In genomic region chr8:4259125-4259804, GRCm38 (mm10) we compare ENCODE assay signal across 7 mouse cellular contexts. TPM values are rescaled to one million over a fixed set of nuclear protein-coding genes. Genes with fewer than 3 reads are reported as not detected.
DNase-seq lines count a peak whose midpoint lies in the region; ATAC-seq lines count a peak whose summit lies in the region.

Gene Ctxn1 (minus strand): TSS chr8:4259274.

- DNase-seq in adrenal gland, postnatal 10 days = peak; percentile 99
- DNase-seq in embryo, embryonic 11.5 days (ENCODE audit: low read depth, low spot score) = peak; percentile 90
- DNase-seq in gastrocnemius, postnatal 4 days (ENCODE audit: low spot score in 2 of 2) = peak; percentile 82 to 92
- peak; percentile 97 for DNase-seq in left cerebral cortex, postnatal 4 days
- DNase-seq in skeletal muscle tissue, adult 2 months (ENCODE audit: low read depth, low spot score) = peak; percentile 73

- peak within 1 kb of the TSS; percentile 73 for H3K4me3 ChIP-seq in intestine, embryonic 16.5 days (ENCODE audit: low read length)
- H3K4me3 ChIP-seq in midbrain, embryonic 12.5 days = peak within 1 kb of the TSS; percentile 74

- peak within 1 kb of the TSS; percentile 91 for H3K4me2 ChIP-seq in intestine, embryonic 16.5 days (ENCODE audit: low read depth, low read length)
- H3K4me2 ChIP-seq in midbrain, embryonic 12.5 days (replicated peaks) = peak within 1 kb of the TSS; percentile 71

- H3K9me3 ChIP-seq in intestine, embryonic 16.5 days (ENCODE audit: control insufficient read depth, low read length) = no peaks in the 10 kb centered on the region
- H3K9me3 ChIP-seq in midbrain, embryonic 12.5 days = no peaks in the 10 kb centered on the region

- WGBS in intestine, embryonic 16.5 days = 5% methylated on average over 31 of the region's 33 CpGs
- 6% methylated on average over 26 of the region's 33 CpGs for WGBS in midbrain, embryonic 12.5 days

- H3K36me3 ChIP-seq in intestine, embryonic 16.5 days (ENCODE audit: control insufficient read depth, insufficient read depth, low read length) = peaks cover 24% of the 10 kb centered on the region
- H3K36me3 ChIP-seq in midbrain, embryonic 12.5 days = peaks cover 68% of the 10 kb centered on the region

- ATAC-seq in intestine, embryonic 16.5 days = peak; percentile 95
- ATAC-seq in midbrain, embryonic 12.5 days (ENCODE audit: low FRiP score, low read depth) = peak; percentile 92

- intact Hi-C loops in left cerebral cortex, postnatal 4 days (cut with DNase I) = no loop called here

- peak within 1 kb of the TSS; percentile 82 for H3K9ac ChIP-seq in intestine, embryonic 16.5 days (ENCODE audit: low read depth, low read length)
- peak within 1 kb of the TSS; percentile 90 for H3K9ac ChIP-seq in midbrain, embryonic 12.5 days (replicated peaks)

- H3K27ac ChIP-seq in intestine, embryonic 16.5 days (ENCODE audit: low read length) = peak within 1 kb of the TSS; percentile 40
- H3K27ac ChIP-seq in midbrain, embryonic 12.5 days (replicated peaks) = peak within 1 kb of the TSS; percentile 94

- H3K27me3 ChIP-seq in intestine, embryonic 16.5 days (replicated peaks; ENCODE audit: control insufficient read depth, insufficient read depth, low read length) = no peaks in the 10 kb centered on the region
- H3K27me3 ChIP-seq in midbrain, embryonic 12.5 days = no peaks in the 10 kb centered on the region

- peaks cover 10% of the 10 kb centered on the region for H3K4me1 ChIP-seq in intestine, embryonic 16.5 days (ENCODE audit: control insufficient read depth, insufficient read depth, low read length)
- peaks cover 30% of the 10 kb centered on the region for H3K4me1 ChIP-seq in midbrain, embryonic 12.5 days

RNA-seq across cellular contexts. Expression of gene Ctxn1, which starts in this region (rescaled TPM):
- 10 to 100 TPM; 11.0 to 14.7 TPM for total RNA-seq in adrenal gland, postnatal 10 days (2021)
- 1 to 10 TPM; 7.5 to 8.0 TPM for total RNA-seq in gastrocnemius, postnatal 4 days (2021)
- 52.8 and 55.0 TPM in 2 replicates for polyA plus RNA-seq in intestine, embryonic 16.5 days (2015; fragmentation: Nextera tagmentation; extraction: Ambion mirVana)
- total RNA-seq in left cerebral cortex, postnatal 4 days (2021) = 100 to 1,000 TPM; 421 to 425 TPM
- 170 TPM in 2 replicates for polyA plus RNA-seq in midbrain, embryonic 12.5 days (2016; fragmentation: Nextera tagmentation; extraction: Ambion mirVana)

Comparison
In these comparisons a context has a peak if more than half of its experiments do, and no peak if none do; other contexts are left out.
1. Peak in every context shown above with its lines: DNase-seq, ATAC-seq, H3K4me3 ChIP-seq and H3K27ac ChIP-seq.
2. RNA of gene Ctxn1 (total RNA-seq): 421 to 425 TPM in left cerebral cortex, postnatal 4 days; 11.0 to 14.7 TPM in adrenal gland, postnatal 10 days and 7.5 to 8.0 TPM in gastrocnemius, postnatal 4 days; every median in the first group is over 10 times any median in the second.